ENCODE assay signal across 14 mouse cellular contexts in the genomic region with DNA sequence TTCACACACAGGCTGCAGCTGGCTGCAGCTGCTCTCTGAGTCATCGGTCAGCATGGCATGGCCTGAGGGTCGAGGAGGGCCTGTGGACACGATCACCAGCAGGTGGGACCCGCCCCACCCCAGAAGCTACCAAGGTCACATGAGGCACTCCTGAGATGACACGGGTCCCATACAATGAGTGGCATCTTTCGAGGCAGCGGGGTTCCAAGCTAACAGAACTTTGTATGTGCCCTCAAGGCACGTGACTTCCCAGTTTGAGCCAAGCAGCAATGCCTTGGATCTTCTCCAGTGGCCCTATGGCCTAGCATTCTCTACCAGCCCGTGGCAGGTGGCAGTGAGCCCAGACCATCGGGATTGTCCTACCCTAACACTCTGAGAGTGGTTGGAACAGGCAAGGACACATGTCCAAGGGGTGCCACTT. TPM values are rescaled to one million over a fixed set of nuclear protein-coding genes. Genes with fewer than 3 reads are reported as not detected.
DNase-seq lines count a peak whose midpoint lies in the region; ATAC-seq and TF ChIP-seq lines count a peak whose summit lies in the region.
"Had no signal": no experiment of that assay in that cellular context is flagged by ENCODE, and none has a peak within 500 bp of the region (broad histone marks: within the 10 kb centered on the region; RNA-seq: fewer than 3 reads in every experiment).

No protein-coding gene starts in this region.

- H3K9me3 ChIP-seq in forebrain, postnatal 0 days (ENCODE audit: low read length), result no peaks in the 10 kb centered on the region
- no peaks in the 10 kb centered on the region for H3K9me3 ChIP-seq in forebrain, embryonic 12.5 days
- no peaks in the 10 kb centered on the region for H3K9me3 ChIP-seq in midbrain, embryonic 13.5 days
- H3K9me3 ChIP-seq in midbrain, embryonic 15.5 days, result no peaks in the 10 kb centered on the region
- H3K9me3 ChIP-seq: embryonic facial prominence, embryonic 15.5 days; liver, embryonic 15.5 days; neural tube, embryonic 12.5 days had no signal

- H3K4me3 ChIP-seq in forebrain, postnatal 0 days (ENCODE audit: low read depth, low read length), result no peak overlapping the region
- H3K4me3 ChIP-seq in forebrain, embryonic 12.5 days (replicated peaks), result no peak overlapping the region
- no peak overlapping the region for H3K4me3 ChIP-seq in midbrain, embryonic 13.5 days (replicated peaks)
- H3K4me3 ChIP-seq in midbrain, embryonic 15.5 days, result no peak overlapping the region
- no peak overlapping the region for H3K4me3 ChIP-seq in myocyte
- H3K4me3 ChIP-seq: embryonic facial prominence, embryonic 15.5 days; liver, embryonic 15.5 days; neural tube, embryonic 12.5 days had no signal

- DNase-seq in forebrain, postnatal 0 days, result peak; percentile 35
- peak; percentile 77 for DNase-seq in heart, adult 8-10 months (ENCODE audit: low spot score)
- DNase-seq in urinary bladder, adult 2 months (ENCODE audit: low spot score), result no peak
- no peak for DNase-seq in thymus, postnatal 14 days
- DNase-seq: B cell, adult 2 months had no signal

- no peak for TF ChIP-seq CTCF in forebrain, postnatal 0 days (IDR thresholded peaks at IDR 0.05; ENCODE audit: low read depth)

- H3K36me3 ChIP-seq in forebrain, postnatal 0 days (ENCODE audit: insufficient read depth), result peaks cover 51% of the 10 kb centered on the region
- peaks cover 46% of the 10 kb centered on the region for H3K36me3 ChIP-seq in forebrain, embryonic 12.5 days (replicated peaks)
- H3K36me3 ChIP-seq in midbrain, embryonic 13.5 days, result peaks cover 55% of the 10 kb centered on the region
- H3K36me3 ChIP-seq in midbrain, embryonic 15.5 days (replicated peaks), result peaks cover 16% of the 10 kb centered on the region; the same call in 1 of the 2 replicates
- peaks cover 8% of the 10 kb centered on the region for H3K36me3 ChIP-seq in myocyte (ENCODE audit: control insufficient read depth, insufficient read depth)
- H3K36me3 ChIP-seq: liver, embryonic 15.5 days had no signal

- WGBS in forebrain, postnatal 0 days, result 70% methylated on average over 10 of the region's 10 CpGs
- 94% methylated on average over 10 of the region's 10 CpGs for WGBS in forebrain, embryonic 12.5 days
- WGBS in midbrain, embryonic 13.5 days, result 85% methylated on average over 10 of the region's 10 CpGs
- WGBS in midbrain, embryonic 15.5 days, result 78% methylated on average over 10 of the region's 10 CpGs

- no peak for ATAC-seq in forebrain, postnatal 0 days
- no peak for ATAC-seq in forebrain, embryonic 12.5 days (ENCODE audit: low FRiP score)
- ATAC-seq in midbrain, embryonic 13.5 days, result no peak
- ATAC-seq in midbrain, embryonic 15.5 days (replicated peaks), result no peak

- no peaks in the 10 kb centered on the region for H3K27me3 ChIP-seq in forebrain, postnatal 0 days (ENCODE audit: insufficient read depth, low read length)
- no peaks in the 10 kb centered on the region for H3K27me3 ChIP-seq in forebrain, embryonic 12.5 days
- no peaks in the 10 kb centered on the region for H3K27me3 ChIP-seq in midbrain, embryonic 13.5 days
- no peaks in the 10 kb centered on the region for H3K27me3 ChIP-seq in midbrain, embryonic 15.5 days (replicated peaks)
- H3K27me3 ChIP-seq in myocyte (ENCODE audit: control insufficient read depth, insufficient read depth, insufficient read length), result no peaks in the 10 kb centered on the region
- H3K27me3 ChIP-seq: embryonic facial prominence, embryonic 15.5 days; neural tube, embryonic 12.5 days had no signal

- H3K27ac ChIP-seq in forebrain, postnatal 0 days (ENCODE audit: low read depth, low read length), result no peak overlapping the region
- H3K27ac ChIP-seq in forebrain, embryonic 12.5 days, result no peak overlapping the region
- H3K27ac ChIP-seq in midbrain, embryonic 13.5 days, result no peak overlapping the region
- H3K27ac ChIP-seq in midbrain, embryonic 15.5 days, result no peak overlapping the region
- H3K27ac ChIP-seq: embryonic facial prominence, embryonic 15.5 days; liver, embryonic 15.5 days; neural tube, embryonic 12.5 days had no signal

- no peak for TF ChIP-seq POLR2A in myocyte (IDR thresholded peaks at IDR 0.05; ENCODE audit: insufficient read length, low read depth)

- H3ac ChIP-seq in myocyte (ENCODE audit: control insufficient read depth, insufficient read length), result no peak overlapping the region

- no peak overlapping the region for H3K4me2 ChIP-seq in forebrain, postnatal 0 days (ENCODE audit: low read depth)
- H3K4me2 ChIP-seq in forebrain, embryonic 12.5 days, result no peak overlapping the region
- H3K4me2 ChIP-seq in midbrain, embryonic 13.5 days (replicated peaks), result no peak overlapping the region
- no peak overlapping the region for H3K4me2 ChIP-seq in midbrain, embryonic 15.5 days
- H3K4me2 ChIP-seq in myocyte (ENCODE audit: low read depth), result no peak overlapping the region
- H3K4me2 ChIP-seq: embryonic facial prominence, embryonic 15.5 days; liver, embryonic 15.5 days; neural tube, embryonic 12.5 days had no signal

- H3K79me2 ChIP-seq in myocyte (ENCODE audit: control insufficient read depth, insufficient read depth), result peaks cover 10% of the 10 kb centered on the region

- H3K4me1 ChIP-seq in forebrain, postnatal 0 days (ENCODE audit: insufficient read depth), result peaks cover 13% of the 10 kb centered on the region
- H3K4me1 ChIP-seq in forebrain, embryonic 12.5 days, result peaks cover 37% of the 10 kb centered on the region
- peaks cover 54% of the 10 kb centered on the region for H3K4me1 ChIP-seq in midbrain, embryonic 13.5 days (replicated peaks)
- H3K4me1 ChIP-seq in midbrain, embryonic 15.5 days, result peaks cover 38% of the 10 kb centered on the region

- H3K9ac ChIP-seq in forebrain, postnatal 0 days, result no peak overlapping the region
- no peak overlapping the region for H3K9ac ChIP-seq in forebrain, embryonic 12.5 days
- 0 out of 2 replicates have a peak overlapping the region, but pooled peaks have one; percentile 2 for H3K9ac ChIP-seq in midbrain, embryonic 13.5 days (replicated peaks)
- no peak overlapping the region for H3K9ac ChIP-seq in midbrain, embryonic 15.5 days
- H3K9ac ChIP-seq: embryonic facial prominence, embryonic 15.5 days; liver, embryonic 15.5 days; neural tube, embryonic 12.5 days had no signal

TF ChIP-seq in myocyte, 11 proteins besides CTCF, POLR2A, EP300 and RAD21:
- TF ChIP-seq MYOD1 (IDR thresholded peaks at IDR 0.05; ENCODE audit: control insufficient read depth in 1 of 3, insufficient read length in 2 of 3, low read depth in 2 of 3) (peak in 2 of 3 experiments; percentile 72 to 83), MAX (IDR thresholded peaks at IDR 0.05; ENCODE audit: low read depth) (no peak), USF1 (IDR thresholded peaks at IDR 0.05; ENCODE audit: low read depth) (peak; percentile 54), TCF12 (IDR thresholded peaks at IDR 0.05; ENCODE audit: insufficient read depth, poor library complexity, severe bottlenecking) (peak; percentile 43), MYOG (IDR thresholded peaks at IDR 0.05; ENCODE audit: control insufficient read depth in 1 of 3, insufficient read depth in 1 of 3, insufficient read length in 2 of 3, low read depth in 2 of 3) (peak in 2 of 3 experiments; percentile 80 to 90), CEBPB (IDR thresholded peaks at IDR 0.05; ENCODE audit: insufficient read depth, poor library complexity, severe bottlenecking) (no peak), TCF3 (IDR thresholded peaks at IDR 0.05; ENCODE audit: insufficient read length, low read depth) (peak; percentile 84), SRF (IDR thresholded peaks at IDR 0.05; ENCODE audit: control insufficient read depth, insufficient read length, low read depth) (no peak)

RNA-seq across cellular contexts. Expression of a gene that starts 17.2 kb away (rescaled TPM):
- 106 and 129 TPM in 2 replicates for total RNA-seq in forebrain, postnatal 0 days (2014; rRNA removed)
- 28.2 and 34.3 TPM in 2 replicates for polyA plus RNA-seq in forebrain, postnatal 0 days (2015; fragmentation: Nextera tagmentation; extraction: Ambion mirVana)
- 57.5 and 67.3 TPM in 2 replicates for polyA plus RNA-seq in forebrain, embryonic 12.5 days (2016; fragmentation: Nextera tagmentation; extraction: Ambion mirVana)
- 47.9 and 55.5 TPM in 2 replicates for polyA plus RNA-seq in midbrain, embryonic 13.5 days (2015; fragmentation: Nextera tagmentation; extraction: Ambion mirVana)
- 56.5 and 58.9 TPM in 2 replicates for polyA plus RNA-seq in midbrain, embryonic 15.5 days (2015; fragmentation: Nextera tagmentation; extraction: Ambion mirVana)
- total RNA-seq in heart, adult 8-10 months (2022), result 100 to 1,000 TPM; 108 to 146 (median 128) TPM
- 62.2 TPM for polyA plus RNA-seq in myocyte (2012; fragmentation: generic; extraction: Trizol)
- polyA plus RNA-seq in urinary bladder, adult 2 months (2012; rRNA removed), result 75.3 and 87.2 TPM in 2 replicates

RNA-seq across cellular contexts. Expression of a gene that starts 44.8 kb away (rescaled TPM):
- not detected in 2 replicates for total RNA-seq in forebrain, postnatal 0 days (2014; rRNA removed)
- polyA plus RNA-seq in forebrain, postnatal 0 days (2015; fragmentation: Nextera tagmentation; extraction: Ambion mirVana), result not detected in 2 replicates
- not detected in 2 replicates for polyA plus RNA-seq in forebrain, embryonic 12.5 days (2016; fragmentation: Nextera tagmentation; extraction: Ambion mirVana)
- not detected in 2 replicates for polyA plus RNA-seq in midbrain, embryonic 13.5 days (2015; fragmentation: Nextera tagmentation; extraction: Ambion mirVana)
- not detected in 2 replicates for polyA plus RNA-seq in midbrain, embryonic 15.5 days (2015; fragmentation: Nextera tagmentation; extraction: Ambion mirVana)
- total RNA-seq in heart, adult 8-10 months (2022), result not detected
- 0.02 TPM for polyA plus RNA-seq in myocyte (2012; fragmentation: generic; extraction: Trizol)
- not detected in 2 replicates for polyA plus RNA-seq in urinary bladder, adult 2 months (2012; rRNA removed)
- polyA plus RNA-seq: embryonic facial prominence, embryonic 15.5 days; intestine, embryonic 14.5 days; liver, embryonic 15.5 days; neural tube, embryonic 12.5 days; stomach, embryonic 16.5 days had no signal

RNA-seq across cellular contexts. Expression of a gene that starts 49.8 kb away (rescaled TPM):
- total RNA-seq in forebrain, postnatal 0 days (2014; rRNA removed), result 107 and 113 TPM in 2 replicates
- polyA plus RNA-seq in forebrain, postnatal 0 days (2015; fragmentation: Nextera tagmentation; extraction: Ambion mirVana), result 86.0 and 105 TPM in 2 replicates
- 167 and 170 TPM in 2 replicates for polyA plus RNA-seq in forebrain, embryonic 12.5 days (2016; fragmentation: Nextera tagmentation; extraction: Ambion mirVana)
- 142 and 145 TPM in 2 replicates for polyA plus RNA-seq in midbrain, embryonic 13.5 days (2015; fragmentation: Nextera tagmentation; extraction: Ambion mirVana)
- polyA plus RNA-seq in midbrain, embryonic 15.5 days (2015; fragmentation: Nextera tagmentation; extraction: Ambion mirVana), result 134 and 136 TPM in 2 replicates
- total RNA-seq in heart, adult 8-10 months (2022), result 10 to 100 TPM; 79.7 to 89.3 (median 80.9) TPM
- polyA plus RNA-seq in myocyte (2012; fragmentation: generic; extraction: Trizol), result 40.6 TPM
- 64.2 and 77.2 TPM in 2 replicates for polyA plus RNA-seq in urinary bladder, adult 2 months (2012; rRNA removed)

RNA-seq across cellular contexts. Expression of a gene that starts 49.9 kb away (rescaled TPM):
- 67.0 and 72.4 TPM in 2 replicates for total RNA-seq in forebrain, postnatal 0 days (2014; rRNA removed)
- polyA plus RNA-seq in forebrain, postnatal 0 days (2015; fragmentation: Nextera tagmentation; extraction: Ambion mirVana), result 158 and 166 TPM in 2 replicates
- 124 and 130 TPM in 2 replicates for polyA plus RNA-seq in forebrain, embryonic 12.5 days (2016; fragmentation: Nextera tagmentation; extraction: Ambion mirVana)
- 171 and 183 TPM in 2 replicates for polyA plus RNA-seq in midbrain, embryonic 13.5 days (2015; fragmentation: Nextera tagmentation; extraction: Ambion mirVana)
- polyA plus RNA-seq in midbrain, embryonic 15.5 days (2015; fragmentation: Nextera tagmentation; extraction: Ambion mirVana), result 168 and 169 TPM in 2 replicates
- 10 to 100 TPM; 19.1 to 35.6 (median 22.8) TPM for total RNA-seq in heart, adult 8-10 months (2022)
- 74.9 TPM for polyA plus RNA-seq in myocyte (2012; fragmentation: generic; extraction: Trizol)
- polyA plus RNA-seq in urinary bladder, adult 2 months (2012; rRNA removed), result 82.5 and 94.1 TPM in 2 replicates

Comparison
In these comparisons a context has a peak if more than half of its experiments do, and no peak if none do; other contexts are left out.
1. DNase-seq: peak in forebrain, postnatal 0 days (single experiment) and heart, adult 8-10 months (single experiment); none in urinary bladder, adult 2 months (single experiment) and thymus, postnatal 14 days (single experiment).